Mouse (Mus musculus): ENCODE measurements at regions not wholly inside any gene's neighbourhood (a gene's known extent, or its start where the extent isn't known, plus 50 kb on each side); places are given as distances from the start of the nearest gene placed in this dataset.

DNA sequence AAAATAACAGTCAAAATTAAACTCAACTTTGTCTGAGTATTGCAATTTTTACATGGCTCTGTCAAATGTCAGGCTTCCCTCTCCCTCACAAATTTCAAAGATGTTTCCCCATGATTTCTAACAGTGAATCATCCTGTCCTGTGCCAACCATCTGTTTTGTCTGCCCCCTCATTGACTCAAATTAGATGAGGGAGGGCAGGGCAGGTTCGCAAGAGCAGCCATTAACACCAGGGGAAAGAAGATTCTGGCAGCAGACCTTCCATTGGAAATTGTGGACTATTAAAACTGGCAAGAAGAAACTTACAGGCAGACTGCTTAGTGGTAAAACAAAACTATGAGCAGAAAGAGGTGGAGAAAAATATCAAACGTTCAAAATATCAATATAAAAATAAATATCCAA is 1277.0 kb upstream of the Zeb2 start:
- ATAC-seq (ENCODE audit: low FRiP score, low TSS enrichment): no peak
- Histone ChIP-seq H3K4me1 (ENCODE audit: control insufficient read depth, insufficient read depth, low read length) (no peaks in the 10 kb centered on the region), H3K36me3 (ENCODE audit: control insufficient read depth, insufficient read depth, low read length) (no peaks in the 10 kb centered on the region), H3K9ac (ENCODE audit: low read depth, low read length) (no peak overlapping the region), H3K9me3 (ENCODE audit: control insufficient read depth, low read length) (no peaks in the 10 kb centered on the region), H3K4me3 (ENCODE audit: low read length) (no peak overlapping the region), H3K27ac (ENCODE audit: low read depth, low read length) (no peak overlapping the region), H3K27me3 (ENCODE audit: control insufficient read depth, insufficient read depth, low read length) (no peaks in the 10 kb centered on the region), H3K4me2 (replicated peaks; ENCODE audit: low read depth, low read length) (no peak overlapping the region)
- 81% methylated on average over 2 of the region's 2 CpGs for WGBS

GRCm38 (mm10) chr2:46372847-46373461 is 1255.8 kb upstream of the Zeb2 start:
- H3K36me3 ChIP-seq (ENCODE audit: control insufficient read depth, insufficient read depth, low read length): no peaks in the 10 kb centered on the region
- 98% methylated on average over 3 of the region's 3 CpGs for WGBS

GRCm38 (mm10) chr2:46371755-46372154 is 1254.6 kb upstream of the Zeb2 start:
- no peaks in the 10 kb centered on the region for H3K27me3 ChIP-seq (ENCODE audit: control insufficient read depth, insufficient read depth, low read length)
- H3K27ac ChIP-seq (ENCODE audit: low read depth, low read length): no peak overlapping the region
- no peak overlapping the region for H3K9ac ChIP-seq (ENCODE audit: low read depth, low read length)
- H3K4me2 ChIP-seq (replicated peaks; ENCODE audit: low read depth, low read length): no peak overlapping the region
- H3K36me3 ChIP-seq (ENCODE audit: control insufficient read depth, insufficient read depth, low read length): no peaks in the 10 kb centered on the region
- no peaks in the 10 kb centered on the region for H3K9me3 ChIP-seq (ENCODE audit: control insufficient read depth, low read length)
- no peak for ATAC-seq (ENCODE audit: low FRiP score, low TSS enrichment)
- H3K4me1 ChIP-seq (ENCODE audit: control insufficient read depth, insufficient read depth, low read length): no peaks in the 10 kb centered on the region
- WGBS: 63% methylated on average over 1 of the region's 1 CpGs
- H3K4me3 ChIP-seq (ENCODE audit: low read length): no peak overlapping the region

More at GRCm38 (mm10) chr2:46372847-46373461, 1255.8 kb upstream of the Zeb2 start:
- H3K9ac ChIP-seq (ENCODE audit: low read depth, low read length): no peak overlapping the region
- no peak for ATAC-seq (ENCODE audit: low FRiP score, low TSS enrichment)
- no peak overlapping the region for H3K4me2 ChIP-seq (replicated peaks; ENCODE audit: low read depth, low read length)
- no peaks in the 10 kb centered on the region for H3K9me3 ChIP-seq (ENCODE audit: control insufficient read depth, low read length)
- H3K4me3 ChIP-seq (ENCODE audit: low read length): no peak overlapping the region
- H3K27ac ChIP-seq (ENCODE audit: low read depth, low read length): no peak overlapping the region
- no peaks in the 10 kb centered on the region for H3K4me1 ChIP-seq (ENCODE audit: control insufficient read depth, insufficient read depth, low read length)
- no peaks in the 10 kb centered on the region for H3K27me3 ChIP-seq (ENCODE audit: control insufficient read depth, insufficient read depth, low read length)

DNA sequence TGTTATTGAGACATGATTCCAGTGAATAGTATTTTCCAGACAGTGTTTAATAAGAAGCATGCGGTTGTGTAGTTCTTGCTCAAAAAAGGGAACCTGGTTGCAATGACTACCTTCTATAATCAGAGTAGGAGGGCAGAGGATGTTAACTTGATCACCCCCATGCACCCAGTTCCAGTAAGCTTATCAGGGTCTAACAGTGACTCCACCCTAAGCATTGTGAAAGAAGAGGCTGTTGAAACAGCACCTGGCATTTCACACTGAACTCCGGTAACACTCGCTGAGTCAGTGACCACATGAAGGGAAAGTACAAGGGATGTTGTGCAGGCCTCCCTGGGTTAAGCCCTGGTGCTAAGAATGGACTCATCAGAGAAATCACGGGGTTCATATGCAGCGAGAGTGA is 1253.8 kb upstream of the Zeb2 start:
- H3K36me3 ChIP-seq (ENCODE audit: control insufficient read depth, insufficient read depth, low read length): no peaks in the 10 kb centered on the region
- no peak overlapping the region for H3K4me2 ChIP-seq (replicated peaks; ENCODE audit: low read depth, low read length)
- WGBS: 92% methylated on average over 5 of the region's 5 CpGs
- H3K9me3 ChIP-seq (ENCODE audit: control insufficient read depth, low read length): no peaks in the 10 kb centered on the region
- H3K4me3 ChIP-seq (ENCODE audit: low read length): no peak overlapping the region
- no peak for ATAC-seq (ENCODE audit: low FRiP score, low TSS enrichment)
- no peak overlapping the region for H3K27ac ChIP-seq (ENCODE audit: low read depth, low read length)
- no peaks in the 10 kb centered on the region for H3K27me3 ChIP-seq (ENCODE audit: control insufficient read depth, insufficient read depth, low read length)
- H3K9ac ChIP-seq (ENCODE audit: low read depth, low read length): no peak overlapping the region
- no peaks in the 10 kb centered on the region for H3K4me1 ChIP-seq (ENCODE audit: control insufficient read depth, insufficient read depth, low read length)

- no peak overlapping the region for H3K27ac ChIP-seq (ENCODE audit: low read depth, low read length)
- H3K9ac ChIP-seq (ENCODE audit: low read depth, low read length): no peak overlapping the region
- WGBS: over 99% methylated on average over 4 of the region's 4 CpGs
- ATAC-seq (ENCODE audit: low FRiP score, low TSS enrichment): no peak
- H3K4me1 ChIP-seq (ENCODE audit: control insufficient read depth, insufficient read depth, low read length): no peaks in the 10 kb centered on the region
- no peaks in the 10 kb centered on the region for H3K27me3 ChIP-seq (ENCODE audit: control insufficient read depth, insufficient read depth, low read length)
- H3K4me2 ChIP-seq (replicated peaks; ENCODE audit: low read depth, low read length): no peak overlapping the region
- H3K36me3 ChIP-seq (ENCODE audit: control insufficient read depth, insufficient read depth, low read length): no peaks in the 10 kb centered on the region
- no peak overlapping the region for H3K4me3 ChIP-seq (ENCODE audit: low read length)
- H3K9me3 ChIP-seq (ENCODE audit: control insufficient read depth, low read length): no peaks in the 10 kb centered on the region
These were observed 1251.7 kb upstream of the Zeb2 start for GRCm38 (mm10) chr2:46368882-46369281.

DNA sequence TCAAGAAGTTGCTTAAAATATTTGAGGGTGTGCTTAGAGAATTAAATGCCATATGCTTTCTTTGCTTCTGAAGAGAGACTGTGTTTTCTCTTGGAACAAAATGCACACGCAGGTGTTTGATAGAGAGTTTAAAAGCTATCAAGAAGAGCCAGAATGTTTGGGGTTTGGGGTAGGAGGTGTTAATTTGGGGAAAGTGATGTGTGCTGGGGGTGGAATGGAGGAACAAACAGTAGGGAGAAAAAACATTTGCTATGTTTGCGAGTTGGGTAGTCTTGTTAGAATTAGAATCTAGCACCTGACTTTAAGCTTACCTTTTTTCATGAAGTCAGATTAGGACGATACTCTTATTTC is 1248.9 kb upstream of the Zeb2 start:
- H3K4me2 ChIP-seq (replicated peaks; ENCODE audit: low read depth, low read length): no peak overlapping the region
- no peak overlapping the region for H3K9ac ChIP-seq (ENCODE audit: low read depth, low read length)
- no peaks in the 10 kb centered on the region for H3K4me1 ChIP-seq (ENCODE audit: control insufficient read depth, insufficient read depth, low read length)
- no peak for ATAC-seq (ENCODE audit: low FRiP score, low TSS enrichment)
- H3K9me3 ChIP-seq (ENCODE audit: control insufficient read depth, low read length): no peaks in the 10 kb centered on the region
- H3K4me3 ChIP-seq (ENCODE audit: low read length): no peak overlapping the region
- H3K27ac ChIP-seq (ENCODE audit: low read depth, low read length): no peak overlapping the region
- H3K36me3 ChIP-seq (ENCODE audit: control insufficient read depth, insufficient read depth, low read length): no peaks in the 10 kb centered on the region
- no peaks in the 10 kb centered on the region for H3K27me3 ChIP-seq (ENCODE audit: control insufficient read depth, insufficient read depth, low read length)
- WGBS: 92% methylated on average over 3 of the region's 3 CpGs

GRCm38 (mm10) chr2:46365428-46366134 is 1248.4 kb upstream of the Zeb2 start:
- no peak overlapping the region for H3K9ac ChIP-seq (ENCODE audit: low read depth, low read length)
- no peaks in the 10 kb centered on the region for H3K9me3 ChIP-seq (ENCODE audit: control insufficient read depth, low read length)
- no peak overlapping the region for H3K4me2 ChIP-seq (replicated peaks; ENCODE audit: low read depth, low read length)
- no peaks in the 10 kb centered on the region for H3K4me1 ChIP-seq (ENCODE audit: control insufficient read depth, insufficient read depth, low read length)
- no peaks in the 10 kb centered on the region for H3K36me3 ChIP-seq (ENCODE audit: control insufficient read depth, insufficient read depth, low read length)
- 88% methylated on average over 4 of the region's 4 CpGs for WGBS
- no peak for ATAC-seq (ENCODE audit: low FRiP score, low TSS enrichment)
- H3K27ac ChIP-seq (ENCODE audit: low read depth, low read length): no peak overlapping the region
- H3K27me3 ChIP-seq (ENCODE audit: control insufficient read depth, insufficient read depth, low read length): no peaks in the 10 kb centered on the region
- H3K4me3 ChIP-seq (ENCODE audit: low read length): no peak overlapping the region

DNA sequence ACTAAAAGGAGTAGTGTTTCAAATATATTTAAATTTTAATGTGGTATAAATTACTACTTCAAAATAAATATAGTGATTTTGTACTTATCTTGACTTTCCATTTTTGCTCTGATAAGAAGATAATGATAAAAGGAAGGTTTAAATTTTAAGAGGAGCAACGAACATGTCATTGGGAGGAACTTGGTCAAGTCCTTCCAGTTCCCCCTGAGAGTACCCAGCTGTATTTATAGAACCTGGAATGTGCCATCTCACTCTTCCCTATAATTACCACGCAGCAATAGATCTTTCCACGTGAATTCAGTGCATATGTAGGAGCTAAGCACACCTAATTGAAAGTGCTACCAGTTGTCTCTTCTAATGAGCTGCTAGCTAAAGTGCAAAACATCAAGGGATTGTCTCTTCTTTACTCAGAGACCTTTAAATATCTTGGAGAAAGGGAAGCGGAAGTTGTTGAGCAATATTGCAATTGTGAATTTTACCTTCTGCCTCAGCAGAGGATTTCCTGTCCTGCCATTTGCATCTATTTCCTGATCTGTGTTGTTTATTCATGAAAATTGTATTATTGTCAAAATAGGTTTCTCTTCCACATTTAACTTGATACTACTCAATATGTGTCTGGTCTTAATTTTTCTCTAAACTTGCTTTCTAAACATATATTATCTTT is 1243.0 kb upstream of the Zeb2 start:
- no peak overlapping the region for H3K4me3 ChIP-seq (ENCODE audit: low read length)
- no peaks in the 10 kb centered on the region for H3K4me1 ChIP-seq (ENCODE audit: control insufficient read depth, insufficient read depth, low read length)
- no peak overlapping the region for H3K9ac ChIP-seq (ENCODE audit: low read depth, low read length)
- H3K9me3 ChIP-seq (ENCODE audit: control insufficient read depth, low read length): no peaks in the 10 kb centered on the region
- no peaks in the 10 kb centered on the region for H3K27me3 ChIP-seq (ENCODE audit: control insufficient read depth, insufficient read depth, low read length)
- no peak overlapping the region for H3K4me2 ChIP-seq (replicated peaks; ENCODE audit: low read depth, low read length)
- no peaks in the 10 kb centered on the region for H3K36me3 ChIP-seq (ENCODE audit: control insufficient read depth, insufficient read depth, low read length)
- no peak overlapping the region for H3K27ac ChIP-seq (ENCODE audit: low read depth, low read length)
- 64% methylated on average over 4 of the region's 4 CpGs for WGBS
- ATAC-seq (ENCODE audit: low FRiP score, low TSS enrichment): no peak

DNA sequence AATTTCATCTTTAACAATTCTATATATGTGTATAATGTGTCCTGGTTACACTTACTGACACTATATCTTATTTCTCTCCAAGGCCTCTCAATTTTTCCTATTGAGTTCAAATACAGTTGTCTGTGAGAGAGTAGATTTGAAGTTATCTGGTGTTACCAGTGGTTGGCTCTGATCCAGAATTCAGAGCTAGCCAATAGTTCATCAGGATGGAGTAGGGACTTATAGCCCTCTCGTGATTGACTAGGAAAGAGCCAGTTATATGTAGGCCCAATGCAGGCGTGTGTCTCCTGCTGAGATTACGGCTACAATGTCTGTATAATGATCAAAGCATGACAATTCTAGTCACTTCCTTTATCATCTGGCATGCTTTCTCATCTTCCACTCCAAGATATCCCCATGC is 1241.0 kb upstream of the Zeb2 start:
- Histone ChIP-seq H3K9ac (ENCODE audit: low read depth, low read length) (no peak overlapping the region), H3K36me3 (ENCODE audit: control insufficient read depth, insufficient read depth, low read length) (no peaks in the 10 kb centered on the region), H3K4me3 (ENCODE audit: low read length) (no peak overlapping the region), H3K27ac (ENCODE audit: low read depth, low read length) (no peak overlapping the region), H3K27me3 (ENCODE audit: control insufficient read depth, insufficient read depth, low read length) (no peaks in the 10 kb centered on the region), H3K4me1 (ENCODE audit: control insufficient read depth, insufficient read depth, low read length) (no peaks in the 10 kb centered on the region), H3K4me2 (replicated peaks; ENCODE audit: low read depth, low read length) (no peak overlapping the region), H3K9me3 (ENCODE audit: control insufficient read depth, low read length) (no peaks in the 10 kb centered on the region)
- WGBS: 91% methylated on average over 3 of the region's 3 CpGs
- no peak for ATAC-seq (ENCODE audit: low FRiP score, low TSS enrichment)
